Mouse (Mus musculus) E14TG2a.4 (cell line): ENCODE data around the gene Gm49380.

ENCODE experiments used
- CTCF ChIP-seq: conservative IDR thresholded peaks from 2 replicates; pipeline ENCODE4 v1.5.1; 2014; ENCODE audit warnings: low read length
- NANOG ChIP-seq: IDR thresholded peaks from 2 replicates; pipeline ENCODE4 v1.6.1; 2014; ENCODE audit warnings: borderline replicate concordance, low read length, mixed read lengths

GRCm38 (mm10) chr9:44037106-44037505, 76.2 kb downstream of the Gm49380 start:
- TF ChIP-seq CTCF (no peak), NANOG (no peak)
